Mouse (Mus musculus) midbrain, embryonic 13.5 days (tissue): ENCODE measurements around the gene Olfr1323. TPM values are rescaled to one million over a fixed set of nuclear protein-coding genes. Genes with fewer than 3 reads are reported as not detected.

ENCODE experiments used
- ATAC-seq: fragments of 200-750 bp; cut with Nextera tagmentation; 2 replicates; pipeline ENCODE4 v1.8.0; 2017; ENCODE audit warnings: mild to moderate bottlenecking, moderate TSS enrichment, moderate library complexity
- H3K27ac ChIP-seq: fragments of 300-500 bp; sonication (generic); 2 replicates; pipeline ENCODE4 v1.5.1; 2015; ENCODE audit warnings: inconsistent platforms, mild to moderate bottlenecking, moderate library complexity
- H3K27me3 ChIP-seq: fragments of 300-500 bp; sonication (generic); 2 replicates; pipeline ENCODE4 v1.6.1; 2015; ENCODE audit warnings: mild to moderate bottlenecking, inconsistent platforms
- H3K36me3 ChIP-seq: fragments of 300-500 bp; sonication (generic); 2 replicates; pipeline ENCODE4 v1.6.1; 2015; ENCODE audit warnings: mild to moderate bottlenecking, inconsistent platforms
- H3K4me1 ChIP-seq: fragments of 300-500 bp; sonication (generic); replicated peaks from 2 replicates; pipeline ENCODE4 v1.6.1; 2015; ENCODE audit warnings: inconsistent platforms
- H3K4me2 ChIP-seq: fragments of 300-500 bp; sonication (generic); replicated peaks from 2 replicates; pipeline ENCODE4 v1.6.1; 2015; ENCODE audit warnings: moderate library complexity, mild to moderate bottlenecking, inconsistent platforms
- H3K4me3 ChIP-seq: fragments of 300-500 bp; sonication (generic); replicated peaks from 2 replicates; pipeline ENCODE4 v1.5.1; 2015; ENCODE audit warnings: mild to moderate bottlenecking, inconsistent platforms
- H3K9ac ChIP-seq: fragments of 300-500 bp; sonication (generic); replicated peaks from 2 replicates; pipeline ENCODE4 v1.6.1; 2015; ENCODE audit warnings: mild to moderate bottlenecking, inconsistent platforms
- H3K9me3 ChIP-seq: fragments of 300-500 bp; sonication (generic); 2 replicates; pipeline ENCODE4 v1.6.1; 2016; ENCODE audit warnings: mild to moderate bottlenecking, inconsistent platforms
- WGBS: fragments of 180-500 bp; shearing (Covaris S2); methylation state at CpG from one replicate; pipeline ENCODE4 v1.1.7; 2015; 5-methylcytosine and 5-hydroxymethylcytosine counted together
- polyA plus RNA-seq: library from polyadenylated mRNA; unstranded; fragments of >200 nt; fragmentation: Nextera tagmentation; extraction: Ambion mirVana; gene quantifications from 2 replicates; pipeline ENCODE4 v1.2.1, GENCODE M21; 2015

Gene Olfr1323
- polyA plus RNA-seq: not detected in 2 replicates

DNA sequence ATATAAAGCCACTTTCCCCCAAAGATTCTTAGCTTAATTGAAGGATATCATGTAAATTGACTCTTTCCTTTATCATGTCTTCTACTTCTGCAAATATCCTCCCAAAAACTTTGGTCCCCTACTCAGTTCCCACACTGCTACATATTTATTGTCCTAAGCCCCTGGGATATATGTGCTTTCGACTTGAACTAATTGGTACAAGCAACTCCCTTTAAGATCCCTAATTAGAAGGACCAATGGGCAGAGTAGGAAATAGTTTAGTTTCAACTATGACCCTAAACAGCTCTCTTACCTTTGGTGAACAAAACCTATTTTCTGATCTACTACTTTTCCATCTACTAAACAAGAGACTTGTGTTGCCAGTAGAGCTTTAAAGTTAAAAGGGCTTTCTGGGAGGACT lies at the start of gene Olfr1323:
Gene Olfr1323 (minus strand): TSS at position 101 of the 400 bp plus-strand sequence.
- no peaks in the 10 kb centered on the region for H3K9me3 ChIP-seq
- H3K27ac ChIP-seq: no peak within 1 kb of the TSS
- no peak within 1 kb of the TSS for H3K9ac ChIP-seq
- WGBS: 77% methylated on average over 1 of the region's 1 CpGs
- no peaks in the 10 kb centered on the region for H3K36me3 ChIP-seq
- H3K4me2 ChIP-seq: no peak within 1 kb of the TSS
- H3K4me3 ChIP-seq: no peak within 1 kb of the TSS
- ATAC-seq: no peak
- H3K27me3 ChIP-seq: no peaks in the 10 kb centered on the region
- H3K4me1 ChIP-seq: no peaks in the 10 kb centered on the region

DNA sequence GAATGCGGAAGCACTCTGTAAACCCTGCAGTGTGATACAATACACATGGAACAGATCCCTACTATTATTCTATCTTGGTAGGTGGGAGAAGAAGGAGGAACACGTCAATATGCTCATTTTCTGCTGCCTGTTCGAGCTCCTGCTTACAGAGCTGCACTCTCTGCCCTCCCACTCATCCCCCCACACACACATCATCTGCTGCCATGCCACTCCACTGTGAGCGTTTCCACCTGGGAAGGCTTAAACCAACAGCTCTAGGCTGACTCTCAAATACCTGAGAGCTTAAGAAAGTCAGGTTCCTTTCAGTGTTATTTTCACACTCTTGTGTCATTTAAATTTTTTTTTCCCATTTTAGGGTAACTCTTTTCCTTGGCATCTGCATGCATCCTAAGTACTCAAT lies 6.9 kb downstream of the Olfr1323 start:
- no peak for ATAC-seq
- 49% methylated on average over 4 of the region's 4 CpGs for WGBS
- Histone ChIP-seq H3K36me3 (no peaks in the 10 kb centered on the region), H3K4me3 (no peak overlapping the region), H3K4me2 (no peak overlapping the region), H3K9me3 (no peaks in the 10 kb centered on the region), H3K27ac (no peak overlapping the region), H3K9ac (no peak overlapping the region), H3K27me3 (no peaks in the 10 kb centered on the region), H3K4me1 (no peaks in the 10 kb centered on the region)

Other genes starting within 250 kb of the Olfr1323 start
- 4.3 and 4.8 TPM in 2 replicates for gene Igsf1, start 221.6 kb downstream of the Olfr1323 start, polyA plus RNA-seq
- not detected in 2 replicates for gene Olfr1322, start 127.9 kb downstream of the Olfr1323 start, polyA plus RNA-seq